Mouse (Mus musculus) heart, embryonic 15.5 days (tissue): ENCODE results near the gene Slc25a12. TPM values are rescaled to one million over a fixed set of nuclear protein-coding genes. Genes with fewer than 3 reads are reported as not detected.

ENCODE experiments used
- ATAC-seq: fragments of 200-750 bp; cut with Nextera tagmentation; replicated peaks from 2 replicates; pipeline ENCODE4 v1.8.0; 2017; ENCODE audit warnings: low read depth, moderate TSS enrichment; ENCODE audit not compliant: insufficient number of reproducible peaks, insufficient read depth, low FRiP score
- H3K27ac ChIP-seq: fragments of 300-500 bp; sonication (generic); 2 replicates; pipeline ENCODE4 v1.5.1; 2015; ENCODE audit warnings: mild to moderate bottlenecking, inconsistent platforms
- H3K27me3 ChIP-seq: fragments of 300-500 bp; sonication (generic); 2 replicates; pipeline ENCODE4 v1.6.1; 2015; ENCODE audit warnings: inconsistent platforms
- H3K36me3 ChIP-seq: fragments of 300-500 bp; sonication (generic); 2 replicates; pipeline ENCODE4 v1.6.1; 2015; ENCODE audit warnings: mild to moderate bottlenecking, inconsistent platforms
- H3K4me1 ChIP-seq: fragments of 300-500 bp; sonication (generic); replicated peaks from 2 replicates; pipeline ENCODE4 v1.6.1; 2015; ENCODE audit warnings: inconsistent platforms
- H3K4me2 ChIP-seq: fragments of 300-500 bp; sonication (generic); 2 replicates; pipeline ENCODE4 v1.6.1; 2015; ENCODE audit warnings: inconsistent platforms, mild to moderate bottlenecking, moderate library complexity
- H3K4me3 ChIP-seq: fragments of 300-500 bp; sonication (generic); 2 replicates; pipeline ENCODE4 v1.5.1; 2015; ENCODE audit warnings: mild to moderate bottlenecking, inconsistent platforms
- H3K9ac ChIP-seq: fragments of 300-500 bp; sonication (generic); 2 replicates; pipeline ENCODE4 v1.6.1; 2015; ENCODE audit warnings: mild to moderate bottlenecking, inconsistent platforms
- H3K9me3 ChIP-seq: fragments of 300-500 bp; sonication (generic); replicated peaks from 2 replicates; pipeline ENCODE4 v1.6.1; 2016; ENCODE audit warnings: inconsistent platforms
- WGBS: fragments of 180-500 bp; shearing (Covaris S2); methylation state at CpG from one replicate; pipeline ENCODE4 v1.1.7; 2015; ENCODE audit warnings: mixed read lengths; 5-methylcytosine and 5-hydroxymethylcytosine counted together
- polyA plus RNA-seq: library from polyadenylated mRNA; unstranded; fragments of >200 nt; fragmentation: Nextera tagmentation; extraction: Ambion mirVana; gene quantifications from 2 replicates; pipeline ENCODE4 v1.2.1, GENCODE M21; 2015

Gene Slc25a12
- polyA plus RNA-seq, 1 experiment from 2014 or later, result 107 TPM

DNA sequence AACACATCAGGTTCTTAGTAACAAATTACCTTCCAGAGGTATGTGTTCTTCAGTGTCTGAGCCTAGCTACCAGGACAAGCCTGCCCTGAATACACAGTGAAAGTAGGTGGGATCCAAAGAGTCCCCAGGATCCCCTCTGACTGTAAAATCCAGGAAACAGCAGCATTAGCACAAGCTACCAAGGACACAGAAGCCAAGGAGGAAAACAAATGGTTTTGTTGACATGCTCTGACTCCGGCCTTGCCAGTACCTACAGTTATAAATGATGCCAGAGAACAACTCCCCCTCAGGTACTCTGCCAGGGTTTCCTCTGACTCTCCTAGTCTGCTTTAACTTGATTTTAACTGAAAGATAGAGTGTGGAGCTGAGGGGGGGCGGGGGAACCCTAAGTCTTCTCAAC lies 18.0 kb downstream of the Slc25a12 start:
- 75% methylated on average over 2 of the region's 2 CpGs for WGBS
- no peak overlapping the region for H3K4me3 ChIP-seq
- no peak overlapping the region for H3K9ac ChIP-seq
- no peaks in the 10 kb centered on the region for H3K27me3 ChIP-seq
- H3K36me3 ChIP-seq, result no peaks in the 10 kb centered on the region
- H3K9me3 ChIP-seq, result no peaks in the 10 kb centered on the region
- H3K4me2 ChIP-seq, result no peak overlapping the region
- ATAC-seq, result no peak
- no peak overlapping the region for H3K27ac ChIP-seq
- H3K4me1 ChIP-seq, result peaks cover 16% of the 10 kb centered on the region

DNA sequence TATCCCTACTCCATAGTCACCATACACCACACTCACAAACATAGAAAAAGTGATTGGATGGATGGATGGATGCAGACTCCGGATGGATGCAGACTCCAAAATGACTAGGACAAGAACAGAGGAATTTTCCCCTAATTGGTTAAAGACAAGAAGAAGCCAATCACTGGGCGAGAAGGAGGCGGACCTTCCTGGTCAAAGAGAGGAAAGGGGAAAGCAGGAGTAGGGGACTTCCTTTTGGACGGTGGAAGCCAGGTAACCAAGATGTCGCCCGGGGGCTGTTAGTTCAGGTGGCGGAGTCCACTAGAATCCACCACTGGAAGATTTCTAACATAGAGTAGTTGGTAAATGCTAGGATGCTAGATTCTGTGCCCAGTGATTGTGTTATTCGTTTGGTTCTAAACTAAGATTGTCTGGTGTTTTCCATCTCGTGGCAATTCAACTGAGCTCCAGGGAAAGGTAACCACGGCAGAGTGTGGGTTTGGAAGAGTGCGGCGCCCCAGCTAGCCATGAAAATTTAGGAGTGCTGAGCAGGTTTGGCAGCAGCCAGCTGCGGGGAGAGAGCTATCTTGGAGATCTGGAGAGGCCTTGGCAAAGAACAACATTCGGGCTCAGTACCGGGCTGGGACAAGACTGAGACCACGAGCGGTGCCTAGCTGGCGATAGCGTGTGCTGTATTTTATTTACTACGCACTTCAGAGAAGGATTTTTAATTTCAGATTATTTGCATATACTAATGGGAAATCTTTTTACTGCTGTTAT lies 19.6 kb downstream of the Slc25a12 start:
- Histone ChIP-seq H3K9me3 (no peaks in the 10 kb centered on the region), H3K4me3 (no peak overlapping the region), H3K9ac (no peak overlapping the region), H3K27me3 (no peaks in the 10 kb centered on the region), H3K4me1 (peaks cover 4% of the 10 kb centered on the region; the same call in 1 of the 2 replicates), H3K4me2 (no peak overlapping the region), H3K36me3 (peaks cover 14% of the 10 kb centered on the region), H3K27ac (no peak overlapping the region)
- ATAC-seq, result no peak
- WGBS, result 87% methylated on average over 20 of the region's 20 CpGs

DNA sequence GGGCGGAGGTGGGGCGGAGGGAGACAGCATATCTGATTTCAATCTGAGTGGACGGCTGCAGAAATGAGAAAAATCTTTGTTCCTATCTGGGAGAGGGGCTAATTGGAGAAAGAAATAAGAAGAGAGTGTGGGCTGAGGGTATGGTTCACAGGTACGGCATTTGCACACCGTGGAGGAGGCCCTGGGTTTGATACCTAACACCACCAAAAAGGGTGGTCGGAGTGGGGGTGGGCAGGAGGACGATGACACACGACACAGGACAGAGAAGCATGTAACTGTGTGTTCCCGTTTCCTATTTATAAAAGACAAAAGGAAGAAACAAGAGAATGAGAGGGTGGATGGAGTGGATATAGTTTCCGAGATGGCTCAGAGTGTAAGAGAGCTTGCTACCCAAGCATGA lies 20.4 kb downstream of the Slc25a12 start:
- Histone ChIP-seq H3K36me3 (peaks cover 17% of the 10 kb centered on the region), H3K4me3 (no peak overlapping the region), H3K4me2 (no peak overlapping the region), H3K27ac (no peak overlapping the region), H3K9me3 (no peaks in the 10 kb centered on the region), H3K4me1 (peaks cover 4% of the 10 kb centered on the region; the same call in 1 of the 2 replicates), H3K27me3 (no peaks in the 10 kb centered on the region), H3K9ac (no peak overlapping the region)
- no peak for ATAC-seq
- 86% methylated on average over 10 of the region's 10 CpGs for WGBS

DNA sequence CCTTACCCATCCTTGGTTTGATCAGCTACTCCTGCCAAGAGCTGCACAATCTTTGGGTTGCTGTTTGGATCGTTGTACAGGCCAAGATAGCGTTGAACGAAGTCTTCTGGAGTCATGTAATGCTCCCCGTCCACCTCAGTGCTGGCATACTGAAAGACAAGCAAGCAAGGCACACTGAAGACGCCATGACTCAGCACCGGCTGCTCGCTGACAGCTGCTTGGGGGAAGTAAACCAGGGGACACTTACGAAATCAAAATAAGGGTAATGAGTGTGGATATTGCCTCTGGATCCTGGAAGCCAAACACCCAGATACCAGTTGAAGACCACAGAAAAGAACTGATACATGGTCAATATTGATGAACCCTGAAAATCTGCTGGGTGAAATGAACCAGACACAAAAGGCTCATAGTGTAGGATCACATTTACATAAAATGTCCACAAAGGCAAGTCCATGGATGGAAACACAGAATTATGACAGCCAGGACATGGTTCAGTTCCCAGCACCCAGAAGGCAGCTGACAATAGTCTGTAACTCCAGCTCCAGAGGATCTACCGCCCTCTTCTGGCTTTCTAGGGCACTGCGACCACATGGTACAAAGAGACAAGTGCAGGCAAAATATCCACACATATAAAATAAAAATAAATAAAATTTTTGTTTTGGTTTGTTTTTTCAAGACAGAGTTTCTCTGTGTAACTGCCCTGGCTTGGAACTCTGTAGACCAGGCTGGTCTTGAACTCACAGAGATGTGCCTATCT lies 23.5 kb downstream of the Slc25a12 start:
- Histone ChIP-seq H3K4me1 (peaks cover 8% of the 10 kb centered on the region; the same call in 1 of the 2 replicates), H3K9ac (no peak overlapping the region), H3K4me2 (no peak overlapping the region), H3K4me3 (no peak overlapping the region), H3K27me3 (no peaks in the 10 kb centered on the region), H3K27ac (no peak overlapping the region), H3K36me3 (peaks cover 21% of the 10 kb centered on the region), H3K9me3 (no peaks in the 10 kb centered on the region)
- ATAC-seq, result no peak
- 89% methylated on average over 10 of the region's 10 CpGs for WGBS

DNA sequence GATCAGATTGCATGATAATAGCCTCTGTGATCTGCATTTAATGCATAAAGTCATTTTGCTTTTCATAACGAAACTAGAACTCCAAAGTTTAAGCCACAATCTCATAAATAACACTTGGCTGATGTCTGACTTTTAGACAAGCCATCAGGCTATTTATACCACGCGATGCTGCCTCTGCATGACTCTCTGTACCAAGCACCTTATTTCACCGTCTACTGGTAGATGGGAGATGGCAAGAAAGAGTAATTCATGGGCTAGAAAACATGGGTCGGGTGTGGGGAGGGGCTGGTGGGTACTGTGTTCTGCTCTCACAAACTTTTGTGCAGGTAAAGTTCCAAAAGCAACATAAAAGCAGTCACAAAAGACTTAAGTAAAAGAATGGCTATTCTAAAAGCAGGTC lies 27.4 kb downstream of the Slc25a12 start:
- no peaks in the 10 kb centered on the region for H3K27me3 ChIP-seq
- no peaks in the 10 kb centered on the region for H3K9me3 ChIP-seq
- H3K4me1 ChIP-seq, result peaks cover 8% of the 10 kb centered on the region; the same call in 1 of the 2 replicates
- 47% methylated on average over 5 of the region's 5 CpGs for WGBS
- peaks cover 24% of the 10 kb centered on the region for H3K36me3 ChIP-seq
- no peak overlapping the region for H3K4me3 ChIP-seq
- peak overlapping the region; percentile 47 for H3K27ac ChIP-seq
- H3K4me2 ChIP-seq, result peak overlapping the region; percentile 15; the same call in 1 of the 2 replicates
- no peak overlapping the region for H3K9ac ChIP-seq
- ATAC-seq, result no peak

DNA sequence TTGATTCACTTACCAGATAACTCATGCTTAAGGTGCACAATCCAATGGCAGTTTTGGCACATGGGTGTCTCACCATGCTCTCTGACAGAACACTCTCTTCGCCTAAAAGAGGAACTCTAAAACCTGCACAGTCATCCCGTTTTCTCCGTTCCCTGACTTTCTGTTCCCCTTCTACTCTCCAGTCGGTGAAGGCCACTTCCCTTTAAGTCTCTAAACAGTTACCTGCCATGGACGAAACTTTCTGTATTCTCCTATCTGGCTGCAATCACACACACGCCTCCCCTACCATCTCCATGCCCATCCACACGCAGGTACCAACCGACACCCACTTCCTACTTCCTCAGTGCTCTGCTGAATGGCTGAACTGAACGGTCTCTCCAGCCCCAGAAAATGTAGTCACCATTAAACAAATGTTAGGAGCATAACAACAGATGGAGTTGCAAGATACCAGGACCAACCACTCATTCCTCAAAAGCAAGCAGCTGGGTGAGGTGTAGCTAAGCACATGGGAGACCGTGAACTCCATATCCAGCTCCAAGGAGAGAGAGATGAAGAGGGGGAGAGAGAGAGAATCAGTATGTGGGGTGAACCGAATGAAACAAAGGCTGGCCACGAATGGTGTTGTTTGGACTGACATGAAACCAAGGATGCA lies 29.3 kb downstream of the Slc25a12 start:
- H3K4me2 ChIP-seq, result no peak overlapping the region
- H3K9ac ChIP-seq, result no peak overlapping the region
- no peak overlapping the region for H3K27ac ChIP-seq
- H3K27me3 ChIP-seq, result no peaks in the 10 kb centered on the region
- peaks cover 8% of the 10 kb centered on the region; the same call in 1 of the 2 replicates for H3K4me1 ChIP-seq
- H3K36me3 ChIP-seq, result peaks cover 18% of the 10 kb centered on the region
- H3K9me3 ChIP-seq, result no peaks in the 10 kb centered on the region
- ATAC-seq, result no peak
- 75% methylated on average over 12 of the region's 12 CpGs for WGBS
- no peak overlapping the region for H3K4me3 ChIP-seq

DNA sequence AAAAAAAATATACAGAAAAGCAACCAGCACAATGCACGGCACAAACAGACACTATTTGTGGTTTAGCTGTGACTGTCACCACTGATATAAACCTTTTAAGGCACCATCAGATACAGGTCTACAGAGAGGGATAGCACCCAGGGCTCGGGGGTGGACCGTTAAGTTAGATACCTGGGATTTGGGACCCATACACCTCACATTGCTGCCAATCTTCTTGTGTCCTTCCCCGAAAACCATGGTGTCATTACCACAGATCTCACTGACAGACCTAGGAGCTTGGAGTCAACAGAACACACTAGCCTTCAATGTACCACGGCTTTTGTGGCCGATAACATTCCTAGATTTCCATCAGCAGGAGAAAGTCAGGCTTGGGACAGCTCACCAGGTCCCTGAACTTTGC lies 30.9 kb downstream of the Slc25a12 start:
- Histone ChIP-seq H3K9me3 (no peaks in the 10 kb centered on the region), H3K4me3 (no peak overlapping the region), H3K9ac (no peak overlapping the region), H3K4me1 (peaks cover 8% of the 10 kb centered on the region; the same call in 1 of the 2 replicates), H3K4me2 (no peak overlapping the region), H3K27me3 (no peaks in the 10 kb centered on the region), H3K36me3 (peaks cover 21% of the 10 kb centered on the region), H3K27ac (no peak overlapping the region)
- ATAC-seq, result no peak
- WGBS, result 86% methylated on average over 6 of the region's 6 CpGs

DNA sequence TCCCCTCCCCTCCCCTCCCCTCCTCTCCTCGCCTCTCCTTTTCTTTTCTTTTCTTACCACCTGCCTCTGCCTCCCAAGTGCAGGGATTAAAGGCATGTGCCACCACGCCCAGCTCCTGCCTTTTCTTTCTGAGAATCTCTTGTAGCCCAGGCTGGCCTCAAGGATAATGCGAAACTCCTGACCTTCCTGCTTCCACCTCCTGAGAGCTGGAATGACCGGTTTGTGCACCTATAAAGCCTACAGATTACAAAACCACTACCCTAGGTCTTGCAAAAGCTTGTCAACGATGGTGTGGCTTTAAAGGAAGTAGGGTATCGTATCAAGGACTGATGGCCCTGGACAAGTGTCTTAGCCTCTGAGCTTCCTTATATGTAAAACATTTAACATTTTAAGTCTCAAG lies 31.3 kb downstream of the Slc25a12 start:
- no peak for ATAC-seq
- H3K4me1 ChIP-seq, result peaks cover 8% of the 10 kb centered on the region; the same call in 1 of the 2 replicates
- no peaks in the 10 kb centered on the region for H3K27me3 ChIP-seq
- WGBS, result 79% methylated on average over 5 of the region's 6 CpGs
- no peaks in the 10 kb centered on the region for H3K9me3 ChIP-seq
- peaks cover 24% of the 10 kb centered on the region for H3K36me3 ChIP-seq
- no peak overlapping the region for H3K27ac ChIP-seq
- no peak overlapping the region for H3K4me2 ChIP-seq
- no peak overlapping the region for H3K9ac ChIP-seq
- no peak overlapping the region for H3K4me3 ChIP-seq

DNA sequence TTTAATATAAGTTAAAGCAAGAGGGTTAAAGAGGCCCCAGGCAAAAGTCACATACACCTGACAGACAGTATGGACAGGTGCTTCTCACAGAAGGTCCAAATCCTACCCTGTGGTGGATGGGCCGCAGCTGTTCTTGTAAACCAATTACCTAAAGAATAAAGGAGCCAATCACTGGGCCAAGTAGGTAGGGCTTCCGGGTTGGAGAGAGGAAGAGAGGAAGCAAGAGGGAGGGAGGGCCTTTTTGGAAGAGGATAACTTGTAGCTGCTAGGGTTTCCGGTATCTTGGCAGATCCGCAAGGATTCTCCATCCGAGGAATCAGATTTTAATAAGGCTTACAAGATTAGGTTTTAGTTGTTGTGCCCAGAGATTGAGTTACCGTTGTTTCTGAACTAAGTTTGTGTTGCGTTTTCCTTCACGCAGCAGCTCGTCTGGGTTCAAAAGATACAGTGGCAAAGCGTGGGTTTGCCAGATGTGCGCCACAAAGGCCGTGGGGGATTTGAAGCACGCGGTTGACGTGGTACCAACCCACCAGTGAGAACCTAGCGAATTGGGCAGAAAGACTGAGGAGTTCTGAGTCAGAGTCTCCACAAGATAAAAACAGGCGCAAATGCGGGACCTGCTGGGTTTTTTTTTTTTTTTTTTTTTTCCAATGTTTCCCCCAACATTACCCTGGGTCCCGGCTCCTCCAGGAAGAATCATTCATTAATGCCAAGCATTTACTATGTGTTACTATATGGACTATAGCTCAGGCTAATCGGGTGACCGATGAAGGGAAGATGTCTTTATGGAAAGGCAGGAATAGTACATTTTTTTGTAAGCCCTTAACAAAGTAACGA lies 33.3 kb downstream of the Slc25a12 start:
- Histone ChIP-seq H3K4me2 (no peak overlapping the region), H3K27me3 (no peaks in the 10 kb centered on the region), H3K36me3 (peaks cover 24% of the 10 kb centered on the region), H3K4me3 (no peak overlapping the region), H3K27ac (no peak overlapping the region), H3K4me1 (0 out of 2 replicates have a peak, but pooled peaks cover under 1% of the 10 kb centered on the region), H3K9ac (no peak overlapping the region), H3K9me3 (no peaks in the 10 kb centered on the region)
- no peak for ATAC-seq
- 88% methylated on average over 22 of the region's 22 CpGs for WGBS

DNA sequence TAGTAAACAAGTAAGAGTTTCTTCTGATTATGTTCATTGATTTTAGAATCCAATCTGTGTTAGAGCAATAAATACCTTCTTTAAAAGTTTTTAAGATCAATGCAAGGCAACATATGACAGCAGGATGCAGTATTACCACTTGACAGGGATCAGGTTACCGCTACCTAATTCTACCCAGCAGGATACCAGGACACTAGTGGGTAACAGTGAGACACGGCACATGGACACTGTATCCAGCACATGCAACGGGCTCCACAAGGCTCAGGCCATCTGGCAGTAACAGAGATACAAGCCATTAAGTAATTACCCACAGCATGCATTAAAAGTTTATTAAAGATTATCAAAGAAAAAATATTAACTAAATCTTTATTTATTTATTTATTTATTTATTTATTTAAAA lies 37.8 kb downstream of the Slc25a12 start:
- WGBS, result 78% methylated on average over 3 of the region's 3 CpGs
- Histone ChIP-seq H3K27me3 (no peaks in the 10 kb centered on the region), H3K4me2 (no peak overlapping the region), H3K9me3 (no peaks in the 10 kb centered on the region), H3K27ac (no peak overlapping the region), H3K9ac (no peak overlapping the region), H3K36me3 (peaks cover 21% of the 10 kb centered on the region), H3K4me3 (no peak overlapping the region), H3K4me1 (0 out of 2 replicates have a peak, but pooled peaks cover 3% of the 10 kb centered on the region)
- no peak for ATAC-seq
